Mouse (Mus musculus) midbrain, embryonic 11.5 days (tissue): ENCODE results near the gene Slc7a10. TPM values are rescaled to one million over a fixed set of nuclear protein-coding genes. Genes with fewer than 3 reads are reported as not detected.
A peak's percentile ranks its signal among the peaks of the same experiment; 100 is the strongest.

Source experiments
- ATAC-seq: fragments of 200-750 bp; cut with Nextera tagmentation; 2 replicates; pipeline ENCODE4 v1.8.0; 2017; ENCODE audit warnings: moderate TSS enrichment, moderate library complexity; ENCODE audit not compliant: low FRiP score
- DNase-seq: peaks from one replicate; pipeline ENCODE4 v3.0.0; 2015; ENCODE audit warnings: low spot score; ENCODE audit errors: missing footprints
- H3K27ac ChIP-seq: fragments of 300-500 bp; sonication (generic); 2 replicates; pipeline ENCODE4 v1.5.1; 2014; ENCODE audit warnings: low read depth, low read length
- H3K27me3 ChIP-seq: fragments of 300-500 bp; sonication (generic); 2 replicates; pipeline ENCODE4 v1.6.1; 2014; ENCODE audit warnings: mild to moderate bottlenecking, low read length, moderate library complexity, mixed read lengths; ENCODE audit not compliant: control insufficient read depth, insufficient read depth
- H3K36me3 ChIP-seq: fragments of 300-500 bp; sonication (generic); 2 replicates; pipeline ENCODE4 v1.6.1; 2014; ENCODE audit warnings: mild to moderate bottlenecking, low read length, moderate library complexity, mixed read lengths; ENCODE audit not compliant: control insufficient read depth, insufficient read depth
- H3K4me1 ChIP-seq: fragments of 300-500 bp; sonication (generic); 2 replicates; pipeline ENCODE4 v1.6.1; 2014; ENCODE audit warnings: low read length; ENCODE audit not compliant: control insufficient read depth, insufficient read depth
- H3K4me2 ChIP-seq: fragments of 300-500 bp; sonication (generic); 2 replicates; pipeline ENCODE4 v1.6.1; 2014; ENCODE audit warnings: mild to moderate bottlenecking, moderate library complexity
- H3K4me3 ChIP-seq: fragments of 300-500 bp; sonication (generic); 2 replicates; pipeline ENCODE4 v1.5.1; 2014; ENCODE audit warnings: low read depth, low read length
- H3K9ac ChIP-seq: fragments of 300-500 bp; sonication (generic); 2 replicates; pipeline ENCODE4 v1.6.1; 2014; ENCODE audit warnings: low read length
- H3K9me3 ChIP-seq: fragments of 300-500 bp; sonication (generic); 2 replicates; pipeline ENCODE4 v1.6.1; 2016; ENCODE audit warnings: low read length; ENCODE audit not compliant: control insufficient read depth
- WGBS: fragments of 180-500 bp; shearing (Covaris S2); extraction: QIAGEN DNeasy Blood & Tissue Kit; methylation state at CpG from one replicate; pipeline ENCODE4 v1.1.7; 2014; 5-methylcytosine and 5-hydroxymethylcytosine counted together
- polyA plus RNA-seq: library from polyadenylated mRNA; unstranded; fragments of >200 nt; fragmentation: Nextera tagmentation; extraction: Ambion mirVana; gene quantifications from 2 replicates; pipeline ENCODE4 v1.2.1, GENCODE M21; 2014

Gene Slc7a10
- polyA plus RNA-seq: 0.31 and 0.66 TPM in 2 replicates

DNA sequence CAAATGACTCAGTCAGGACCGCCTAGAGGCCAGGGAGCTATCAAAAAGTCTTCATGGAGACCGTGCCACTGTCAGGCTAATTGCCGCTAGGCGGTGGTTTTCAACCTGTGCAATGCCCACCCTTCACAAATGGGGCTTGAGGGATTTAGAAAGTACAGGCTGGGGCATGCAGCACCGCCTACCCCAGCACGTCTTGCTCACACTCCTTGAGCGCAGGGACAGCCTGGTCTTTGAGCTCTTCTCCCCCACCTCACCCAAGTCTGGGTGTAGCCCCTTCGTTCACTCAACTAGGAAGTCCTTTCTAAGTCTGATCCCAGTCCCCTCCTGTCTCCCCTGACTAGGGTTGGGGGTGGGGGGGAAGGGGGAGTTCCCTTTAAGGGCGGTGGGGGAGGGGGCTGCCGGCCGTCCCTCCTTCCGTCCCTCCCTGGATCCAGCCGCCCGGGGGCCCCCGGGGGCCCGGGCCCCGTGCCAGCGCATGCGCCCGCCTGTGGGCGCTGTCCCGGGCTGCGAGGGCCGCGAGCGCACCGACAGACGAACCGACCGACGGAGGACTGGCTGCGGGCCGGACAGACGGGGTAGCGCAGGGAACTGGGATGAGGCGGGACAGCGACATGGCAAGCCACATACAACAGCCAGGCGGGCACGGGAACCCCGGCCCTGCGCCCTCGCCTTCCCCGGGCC lies at the start of gene Slc7a10:
Slc7a10 (plus strand) TSS at position 497 of the 681 bp plus-strand sequence.
- Histone ChIP-seq H3K4me3 (peak within 1 kb of the TSS; percentile 28), H3K9me3 (no peaks in the 10 kb centered on the region), H3K4me1 (peaks cover 6% of the 10 kb centered on the region), H3K4me2 (peak within 1 kb of the TSS; percentile 53), H3K9ac (peak within 1 kb of the TSS; percentile 45), H3K27me3 (peaks cover 36% of the 10 kb centered on the region), H3K27ac (no peak within 1 kb of the TSS), H3K36me3 (no peaks in the 10 kb centered on the region)
- DNase-seq (peak; percentile 87), ATAC-seq (0 out of 2 replicates have a peak, but pooled peaks have one; percentile 36)
- under 1% methylated on average over 43 of the region's 43 CpGs for WGBS

DNA sequence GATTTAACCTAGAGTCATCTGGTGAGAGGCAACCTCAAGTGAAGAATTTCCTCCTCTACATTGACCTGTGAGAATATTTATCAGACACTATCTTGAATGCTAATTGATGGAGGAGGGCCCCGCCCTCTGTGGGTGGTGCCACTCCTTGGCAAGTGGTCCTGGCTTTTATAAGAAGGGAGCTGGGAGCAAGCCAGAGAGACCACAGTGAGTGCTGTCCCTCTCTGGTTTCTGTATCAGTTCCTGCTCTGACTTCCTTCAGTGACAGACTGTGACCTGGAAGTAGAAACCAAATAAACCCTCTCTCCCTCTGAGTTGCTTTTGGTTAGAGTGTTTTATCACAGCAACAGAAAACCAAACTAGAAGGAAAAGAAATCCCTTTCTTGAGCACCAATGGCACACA lies 48.7 kb upstream of the Slc7a10 start:
- no peak overlapping the region for H3K4me2 ChIP-seq
- H3K9me3 ChIP-seq: no peaks in the 10 kb centered on the region
- no peaks in the 10 kb centered on the region for H3K36me3 ChIP-seq
- WGBS: 74% methylated on average over 1 of the region's 1 CpGs
- no peak overlapping the region for H3K27ac ChIP-seq
- no peaks in the 10 kb centered on the region for H3K4me1 ChIP-seq
- H3K27me3 ChIP-seq: no peaks in the 10 kb centered on the region
- no peak for ATAC-seq
- H3K9ac ChIP-seq: no peak overlapping the region
- no peak for DNase-seq
- no peak overlapping the region for H3K4me3 ChIP-seq

DNA sequence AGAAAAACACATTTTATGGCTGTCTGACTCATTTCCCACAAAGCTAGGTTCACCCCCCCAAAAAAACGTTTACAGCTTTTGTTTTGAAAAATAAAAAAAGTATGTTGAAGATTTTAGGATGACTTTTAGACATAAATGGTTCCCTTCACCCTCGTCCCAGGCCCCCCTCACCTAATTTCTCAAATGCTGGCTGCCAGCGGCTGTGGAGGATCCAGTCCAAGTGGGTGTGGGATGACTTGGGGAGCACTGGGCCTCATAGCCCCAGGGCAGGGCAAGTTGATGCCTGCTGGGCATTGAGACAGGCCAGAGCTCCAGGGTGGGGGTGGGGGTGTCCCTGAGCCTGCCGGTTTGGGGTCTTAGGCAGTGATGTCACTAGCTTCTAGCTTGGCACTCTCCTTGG lies 47.7 kb upstream of the Slc7a10 start:
- Histone ChIP-seq H3K4me1 (no peaks in the 10 kb centered on the region), H3K9ac (no peak overlapping the region), H3K27ac (no peak overlapping the region), H3K4me2 (no peak overlapping the region), H3K9me3 (no peaks in the 10 kb centered on the region), H3K36me3 (no peaks in the 10 kb centered on the region), H3K4me3 (no peak overlapping the region), H3K27me3 (no peaks in the 10 kb centered on the region)
- DNase-seq (no peak), ATAC-seq (no peak)
- WGBS: 67% methylated on average over 4 of the region's 4 CpGs

DNA sequence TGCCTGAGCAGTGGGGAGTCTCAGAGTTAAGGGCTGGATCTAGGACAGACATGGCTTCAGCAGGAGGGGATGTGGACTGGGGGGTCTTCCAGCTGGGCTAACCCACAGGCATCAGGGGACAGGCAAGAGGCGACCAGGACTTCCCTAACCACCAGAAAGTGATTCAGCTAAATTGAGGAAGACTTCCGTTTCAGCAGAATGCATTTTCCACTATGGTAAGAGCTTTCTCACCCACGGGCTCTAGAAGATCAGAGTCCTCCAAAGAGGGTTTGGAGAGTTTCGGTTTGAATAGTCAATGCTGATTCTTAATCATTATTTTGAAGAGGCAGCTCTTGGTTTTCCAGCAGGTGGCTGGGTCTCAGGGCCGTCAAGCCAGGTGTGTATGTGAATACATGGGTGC lies 46.3 kb upstream of the Slc7a10 start:
- Histone ChIP-seq H3K27ac (no peak overlapping the region), H3K4me3 (no peak overlapping the region), H3K4me2 (no peak overlapping the region), H3K4me1 (no peaks in the 10 kb centered on the region), H3K36me3 (no peaks in the 10 kb centered on the region), H3K27me3 (no peaks in the 10 kb centered on the region), H3K9me3 (no peaks in the 10 kb centered on the region), H3K9ac (no peak overlapping the region)
- ATAC-seq (no peak), DNase-seq (no peak)
- WGBS: 90% methylated on average over 5 of the region's 5 CpGs

DNA sequence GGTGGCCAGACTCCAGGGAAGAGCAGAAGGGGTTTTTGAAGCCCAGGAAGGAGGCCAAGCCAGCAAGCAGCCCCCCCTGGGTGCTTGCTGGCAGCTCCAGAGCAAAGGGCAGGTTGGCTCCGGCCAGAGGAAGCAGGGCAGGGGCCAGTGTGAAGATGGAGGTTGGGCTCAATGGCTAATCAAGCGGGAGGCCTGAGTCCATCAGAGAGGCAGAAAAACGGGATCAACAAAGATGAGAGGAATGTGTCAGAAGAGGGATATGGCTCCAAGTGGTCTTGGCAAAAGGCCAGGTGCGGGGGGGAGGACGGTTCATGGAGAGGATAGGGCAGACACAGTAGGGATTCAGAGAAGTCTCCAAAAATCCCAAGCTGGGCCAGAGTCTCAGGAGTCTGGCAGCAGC lies 44.7 kb upstream of the Slc7a10 start:
- Histone ChIP-seq H3K4me2 (no peak overlapping the region), H3K27ac (no peak overlapping the region), H3K9me3 (no peaks in the 10 kb centered on the region), H3K36me3 (no peaks in the 10 kb centered on the region), H3K27me3 (no peaks in the 10 kb centered on the region), H3K9ac (no peak overlapping the region), H3K4me1 (no peaks in the 10 kb centered on the region), H3K4me3 (no peak overlapping the region)
- WGBS: 64% methylated on average over 5 of the region's 5 CpGs
- DNase-seq (no peak), ATAC-seq (no peak)

DNA sequence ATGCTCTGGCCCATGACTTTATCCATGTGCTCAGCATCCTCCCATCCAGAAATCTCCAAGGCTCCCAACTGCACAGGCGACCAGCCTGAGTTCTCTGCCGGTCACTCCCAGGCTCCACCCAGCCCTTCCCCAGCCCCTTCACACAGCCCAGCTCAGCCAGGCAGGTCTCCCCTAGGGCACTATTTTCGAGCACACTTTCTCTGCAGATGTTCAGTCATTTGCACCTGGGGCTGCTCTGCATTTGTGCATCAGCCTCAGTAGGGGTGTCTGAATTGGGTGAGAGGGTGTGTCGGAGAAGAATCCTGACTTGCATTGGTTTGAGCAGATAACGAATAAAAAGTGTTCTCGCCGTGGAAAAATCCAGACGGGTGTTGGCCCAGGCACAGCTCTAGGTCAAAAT lies 43.7 kb upstream of the Slc7a10 start:
- 79% methylated on average over 8 of the region's 8 CpGs for WGBS
- no peak overlapping the region for H3K27ac ChIP-seq
- DNase-seq (no peak), ATAC-seq (no peak)
- H3K9me3 ChIP-seq: no peaks in the 10 kb centered on the region
- H3K36me3 ChIP-seq: no peaks in the 10 kb centered on the region
- H3K4me1 ChIP-seq: no peaks in the 10 kb centered on the region
- H3K4me3 ChIP-seq: no peak overlapping the region
- no peaks in the 10 kb centered on the region for H3K27me3 ChIP-seq
- H3K9ac ChIP-seq: no peak overlapping the region
- no peak overlapping the region for H3K4me2 ChIP-seq

DNA sequence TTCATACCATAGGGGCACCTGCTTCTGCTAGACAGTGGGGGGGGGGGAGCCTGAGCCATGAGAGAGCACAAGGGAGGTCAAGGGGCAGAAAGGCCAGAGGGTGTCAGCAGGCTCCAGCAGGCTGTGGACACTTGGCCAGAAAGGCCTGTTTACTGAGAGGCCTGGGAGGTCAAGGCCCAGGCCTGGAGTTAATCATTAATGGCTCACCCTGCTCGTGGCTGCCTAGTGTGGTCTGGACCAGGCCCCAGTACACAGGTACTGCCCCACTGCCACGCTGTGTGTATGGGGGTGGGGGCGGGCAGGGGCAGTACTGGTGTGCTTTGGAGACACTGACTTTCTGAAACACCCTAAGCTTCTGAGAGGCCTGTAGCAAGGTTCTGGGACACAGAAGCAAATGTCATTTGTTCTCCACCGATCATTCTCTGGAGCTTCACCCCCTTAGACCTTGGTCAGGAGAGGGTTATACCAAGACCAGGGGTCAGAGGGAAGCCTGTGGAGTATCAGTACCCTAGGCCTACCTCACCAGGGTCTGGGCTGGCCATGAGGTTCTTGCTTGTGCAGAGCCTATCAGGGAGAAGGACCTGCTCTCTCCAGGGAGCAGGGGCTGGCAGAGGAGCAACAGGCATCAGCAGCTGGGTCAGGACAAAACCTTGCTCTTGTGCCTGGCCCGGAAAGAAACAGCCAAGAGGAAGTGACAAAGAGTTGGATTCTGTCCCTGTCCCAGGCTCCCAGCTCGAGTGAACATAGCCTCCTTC lies 42.1 kb upstream of the Slc7a10 start:
- H3K27me3 ChIP-seq: no peaks in the 10 kb centered on the region
- H3K9ac ChIP-seq: no peak overlapping the region
- H3K9me3 ChIP-seq: no peaks in the 10 kb centered on the region
- 74% methylated on average over 6 of the region's 6 CpGs for WGBS
- H3K27ac ChIP-seq: no peak overlapping the region
- H3K36me3 ChIP-seq: no peaks in the 10 kb centered on the region
- no peaks in the 10 kb centered on the region for H3K4me1 ChIP-seq
- ATAC-seq (no peak), DNase-seq (no peak)
- no peak overlapping the region for H3K4me3 ChIP-seq
- no peak overlapping the region for H3K4me2 ChIP-seq

DNA sequence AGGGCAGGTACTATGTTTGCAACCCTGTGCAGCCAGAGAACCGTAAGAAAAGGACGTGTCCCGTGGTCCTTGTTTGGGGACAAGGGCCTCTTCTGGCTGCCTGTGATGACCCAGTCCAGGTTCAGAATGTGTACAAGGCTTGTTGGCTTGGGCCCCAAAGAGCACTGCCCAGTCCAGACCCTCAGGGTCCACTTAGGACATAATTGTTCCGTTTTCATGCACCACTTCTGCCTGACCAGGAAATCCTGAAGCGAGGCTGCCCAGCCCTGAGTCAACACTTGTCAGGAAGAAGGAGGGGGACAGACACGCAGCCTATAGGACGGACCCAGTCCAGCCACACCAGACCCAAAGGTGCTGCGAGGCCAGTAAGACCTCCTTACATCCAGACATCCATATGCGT lies 41.1 kb upstream of the Slc7a10 start:
- H3K36me3 ChIP-seq: no peaks in the 10 kb centered on the region
- H3K9ac ChIP-seq: no peak overlapping the region
- no peak overlapping the region for H3K4me2 ChIP-seq
- H3K4me3 ChIP-seq: no peak overlapping the region
- no peaks in the 10 kb centered on the region for H3K9me3 ChIP-seq
- H3K27me3 ChIP-seq: no peaks in the 10 kb centered on the region
- no peak for DNase-seq
- H3K4me1 ChIP-seq: no peaks in the 10 kb centered on the region
- no peak for ATAC-seq
- 84% methylated on average over 9 of the region's 9 CpGs for WGBS
- no peak overlapping the region for H3K27ac ChIP-seq

DNA sequence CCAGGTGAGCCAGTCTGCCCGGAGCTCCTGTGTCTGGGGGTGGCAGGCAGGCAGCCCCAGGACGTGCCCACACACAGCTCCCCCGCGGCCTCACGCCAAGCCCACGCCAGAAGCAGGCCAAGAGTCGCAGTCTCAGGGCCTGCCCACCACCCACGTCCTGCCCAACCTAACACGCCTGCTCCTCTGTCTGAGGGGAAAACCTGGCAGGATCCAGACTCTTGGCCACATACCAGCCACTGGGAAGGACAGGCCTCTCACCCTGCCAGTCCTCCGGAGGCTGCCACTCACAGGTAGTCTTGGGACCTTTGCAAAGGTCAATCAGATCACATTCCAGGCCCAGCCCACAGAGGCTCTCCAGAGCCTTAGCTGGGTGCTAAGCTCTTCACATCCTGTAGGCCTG lies 39.9 kb upstream of the Slc7a10 start:
- no peaks in the 10 kb centered on the region for H3K36me3 ChIP-seq
- H3K4me3 ChIP-seq: no peak overlapping the region
- DNase-seq: no peak
- H3K4me2 ChIP-seq: no peak overlapping the region
- 84% methylated on average over 10 of the region's 10 CpGs for WGBS
- H3K9ac ChIP-seq: no peak overlapping the region
- no peaks in the 10 kb centered on the region for H3K4me1 ChIP-seq
- H3K27ac ChIP-seq: no peak overlapping the region
- H3K27me3 ChIP-seq: no peaks in the 10 kb centered on the region
- no peaks in the 10 kb centered on the region for H3K9me3 ChIP-seq
- ATAC-seq: no peak
